Mouse (Mus musculus) right cerebral cortex, postnatal 10 days (tissue): ENCODE measurements at regions not wholly inside any gene's neighbourhood (a gene's known extent, or its start where the extent isn't known, plus 50 kb on each side); places are given as distances from the start of the nearest gene placed in this dataset.

Experiments
- DNase-seq, 2 experiments: peaks; one replicate each; pipeline ENCODE4 v3.0.0; 2021; ENCODE audit warnings: low spot score in 2 of 2

- no peak for DNase-seq
Observed at GRCm38 (mm10) chr2:101175124-101175523, 449.4 kb upstream of the Rag2 start.

- DNase-seq, result no peak
Observed at GRCm38 (mm10) chr2:101206637-101207036, 417.9 kb upstream of the Rag2 start.

GRCm38 (mm10) chr2:101209136-101209535 is 415.4 kb upstream of the Rag2 start:
- no peak for DNase-seq

GRCm38 (mm10) chr2:101220759-101221158 is 403.8 kb upstream of the Rag2 start:
- no peak for DNase-seq

GRCm38 (mm10) chr2:101242983-101243382 is 381.5 kb upstream of the Rag2 start:
- DNase-seq, result no peak

GRCm38 (mm10) chr2:101247133-101247532 is 377.4 kb upstream of the Rag2 start:
- DNase-seq, result no peak

- no peak for DNase-seq
Observed at GRCm38 (mm10) chr2:101252228-101252627, 372.3 kb upstream of the Rag2 start.

GRCm38 (mm10) chr2:101256464-101256863 is 368.1 kb upstream of the Rag2 start:
- no peak for DNase-seq

GRCm38 (mm10) chr2:101263934-101264333 is 360.6 kb upstream of the Rag2 start:
- no peak for DNase-seq

- no peak for DNase-seq
Observed at GRCm38 (mm10) chr2:101266685-101267374, 357.7 kb upstream of the Rag2 start.

- no peak for DNase-seq
Observed at GRCm38 (mm10) chr2:101274045-101274664, 350.4 kb upstream of the Rag2 start.

- DNase-seq, result no peak
Observed at GRCm38 (mm10) chr2:101284886-101285285, 339.6 kb upstream of the Rag2 start.

GRCm38 (mm10) chr2:101288119-101288518 is 336.4 kb upstream of the Rag2 start:
- DNase-seq, result no peak

- DNase-seq, result no peak
Observed at GRCm38 (mm10) chr2:101289168-101289567, 335.4 kb upstream of the Rag2 start.

- DNase-seq, result no peak
Observed at GRCm38 (mm10) chr2:101290738-101291137, 333.8 kb upstream of the Rag2 start.

GRCm38 (mm10) chr2:101295678-101296368 is 328.7 kb upstream of the Rag2 start:
- peak; percentile 34 to 46 for DNase-seq

GRCm38 (mm10) chr2:101296369-101296682 is 328.2 kb upstream of the Rag2 start:
- no peak for DNase-seq

GRCm38 (mm10) chr2:101296778-101297177 is 327.7 kb upstream of the Rag2 start:
- DNase-seq, result peak; percentile 33 to 62

- no peak for DNase-seq
Observed at GRCm38 (mm10) chr2:101299126-101299525, 325.4 kb upstream of the Rag2 start.

GRCm38 (mm10) chr2:101300106-101300505 is 324.4 kb upstream of the Rag2 start:
- no peak for DNase-seq

- no peak for DNase-seq
Observed at GRCm38 (mm10) chr2:101321286-101321914, 303.1 kb upstream of the Rag2 start.

GRCm38 (mm10) chr2:101356709-101357108 is 267.8 kb upstream of the Rag2 start:
- no peak for DNase-seq

GRCm38 (mm10) chr2:101364256-101364655 is 260.3 kb upstream of the Rag2 start:
- no peak for DNase-seq
